7 mouse cellular contexts compared by ENCODE assay signal in the genomic region with DNA sequence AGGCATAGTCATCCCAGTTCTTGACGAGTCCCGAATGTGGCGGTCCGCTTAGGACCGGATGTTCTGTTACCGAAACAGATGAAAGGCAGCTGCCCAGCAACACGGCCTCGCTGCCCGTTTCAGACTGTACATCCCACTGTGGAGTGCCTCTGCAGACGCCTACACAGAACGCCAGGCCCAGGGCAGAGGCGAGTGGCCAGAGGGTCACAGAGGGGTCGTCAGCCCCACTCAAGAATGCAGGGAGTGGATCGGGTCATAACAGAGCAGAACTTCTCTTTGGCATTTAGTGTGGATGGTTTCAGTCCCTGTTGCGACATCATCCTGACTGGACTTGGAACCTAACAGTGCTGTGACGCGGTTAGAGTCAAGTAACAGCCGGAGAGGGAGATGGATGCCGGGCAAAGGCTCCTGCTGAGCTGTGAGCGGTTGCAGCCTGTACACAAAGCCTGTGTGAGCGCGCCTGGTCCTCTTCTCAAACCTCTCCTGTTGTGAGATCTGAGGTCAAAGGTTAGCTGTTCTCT.
A peak's percentile ranks its signal among the peaks of the same experiment; 100 is the strongest.
DNase-seq lines count a peak whose midpoint lies in the region; ATAC-seq lines count a peak whose summit lies in the region.

No protein-coding gene starts in this region.

- no peak for ATAC-seq in megakaryocyte progenitor cell, adult 5-6 weeks (replicated peaks; ENCODE audit: poor library complexity)

- DNase-seq in embryo, embryonic 10 days (ENCODE audit: low spot score), result peak; percentile 67
- peak; percentile 78 to 82 for DNase-seq in heart, adult 9 months (ENCODE audit: low spot score in 2 of 2)
- DNase-seq in kidney, postnatal 14 days, result peak; percentile 81
- DNase-seq in lung, postnatal 36 days, result peak; percentile 83
- no peak for DNase-seq in thymus, postnatal 0 days (ENCODE audit: low spot score)
- DNase-seq in cerebellum, adult 18-20 months, result no peak

Comparison
In these comparisons a context has a peak if more than half of its experiments do, and no peak if none do; other contexts are left out.
1. DNase-seq: peak in embryo, embryonic 10 days (single experiment), heart, adult 9 months (2 of 2), kidney, postnatal 14 days (single experiment) and lung, postnatal 36 days (single experiment); none in thymus, postnatal 0 days (single experiment) and cerebellum, adult 18-20 months (0 of 2).